Mouse (Mus musculus) lung, postnatal 0 days (tissue): ENCODE results near the gene Zpbp2. TPM values are rescaled to one million over a fixed set of nuclear protein-coding genes. Genes with fewer than 3 reads are reported as not detected.

Source experiments
- ATAC-seq: fragments of 200-750 bp; cut with Nextera tagmentation; 2 replicates; pipeline ENCODE4 v1.8.0; 2017; ENCODE audit warnings: moderate library complexity
- DNase-seq: peaks from one replicate; pipeline ENCODE4 v3.0.0-alpha.2; 2016; ENCODE audit warnings: low spot score
- H3K27ac ChIP-seq: fragments of 300-500 bp; sonication (generic); 2 replicates; pipeline ENCODE4 v1.5.1; 2014; ENCODE audit warnings: antibody characterized with exemption, mild to moderate bottlenecking, low read length, mixed read lengths
- H3K27me3 ChIP-seq: fragments of 300-500 bp; sonication (generic); replicated peaks from 2 replicates; pipeline ENCODE4 v1.6.1; 2014; ENCODE audit warnings: low read length, mixed read lengths; ENCODE audit not compliant: insufficient read depth
- H3K36me3 ChIP-seq: fragments of 300-500 bp; sonication (generic); 2 replicates; pipeline ENCODE4 v1.6.1; 2014; ENCODE audit warnings: low read length, mixed read lengths; ENCODE audit not compliant: insufficient read depth
- H3K4me1 ChIP-seq: fragments of 300-500 bp; sonication (generic); 2 replicates; pipeline ENCODE4 v1.6.1; 2014; ENCODE audit warnings: antibody characterized with exemption, low read depth, low read length, mixed read lengths; ENCODE audit not compliant: insufficient read depth
- H3K4me2 ChIP-seq: fragments of 300-500 bp; sonication (generic); replicated peaks from 2 replicates; pipeline ENCODE4 v1.6.1; 2014; ENCODE audit warnings: low read depth, mild to moderate bottlenecking, low read length, moderate library complexity, mixed read lengths
- H3K4me3 ChIP-seq: fragments of 300-500 bp; sonication (generic); 2 replicates; pipeline ENCODE4 v1.5.1; 2014; ENCODE audit warnings: low read depth, low read length
- H3K9ac ChIP-seq: fragments of 300-500 bp; sonication (generic); replicated peaks from 2 replicates; pipeline ENCODE4 v1.6.1; 2014; ENCODE audit warnings: low read depth, mild to moderate bottlenecking
- H3K9me3 ChIP-seq: fragments of 300-500 bp; sonication (generic); 2 replicates; pipeline ENCODE4 v1.6.1; 2016; ENCODE audit warnings: low read length, mixed read lengths
- CTCF ChIP-seq: IDR thresholded peaks from 2 replicates; pipeline ENCODE4 v1.5.1; 2016; ENCODE audit warnings: antibody characterized with exemption, mild to moderate bottlenecking
- EP300 ChIP-seq: IDR thresholded peaks from 2 replicates; pipeline ENCODE4 v1.6.1; 2016; ENCODE audit warnings: antibody characterized with exemption, mild to moderate bottlenecking, control low read depth
- WGBS: fragments of 180-500 bp; shearing (Covaris S2); extraction: QIAGEN DNeasy Blood & Tissue Kit; methylation state at CpG from one replicate; pipeline ENCODE4 v1.1.7; 2014; 5-methylcytosine and 5-hydroxymethylcytosine counted together
- polyA plus RNA-seq: library from polyadenylated mRNA; unstranded; fragments of >200 nt; fragmentation: Nextera tagmentation; extraction: Ambion mirVana; gene quantifications from 2 replicates; pipeline ENCODE4 v1.2.1, GENCODE M21; 2015

Zpbp2 gene
- polyA plus RNA-seq, 1 experiment from 2014 or later, result 0.10 TPM

- TF ChIP-seq EP300 (no peak), CTCF (no peak)
- H3K27ac ChIP-seq, result peak within 1 kb of the TSS; percentile 92
- peak within 1 kb of the TSS; percentile 83 for H3K4me2 ChIP-seq
- peak within 1 kb of the TSS; percentile 80 for H3K4me3 ChIP-seq
- ATAC-seq (peak; percentile 89), DNase-seq (peak; percentile 99)
- H3K9me3 ChIP-seq, result no peaks in the 10 kb centered on the region
- peaks cover 8% of the 10 kb centered on the region; the same call in 1 of the 2 replicates for H3K4me1 ChIP-seq
- H3K9ac ChIP-seq, result peak within 1 kb of the TSS; percentile 78
- WGBS, result 2% methylated on average over 47 of the region's 49 CpGs
- no peaks in the 10 kb centered on the region for H3K36me3 ChIP-seq
- no peaks in the 10 kb centered on the region for H3K27me3 ChIP-seq
Measured at GRCm38 (mm10) chr11:98586892-98587563, 36.1 kb downstream of the Zpbp2 start, which contains the start of gene Ormdl3. TSS of gene Ormdl3 (minus strand) at chr11:98587368.

- Histone ChIP-seq H3K36me3 (no peaks in the 10 kb centered on the region), H3K4me3 (peak overlapping the region; percentile 80), H3K27ac (peak overlapping the region; percentile 92), H3K9ac (no peak overlapping the region), H3K4me2 (peak overlapping the region; percentile 83), H3K9me3 (no peaks in the 10 kb centered on the region), H3K4me1 (peaks cover 8% of the 10 kb centered on the region; the same call in 1 of the 2 replicates), H3K27me3 (no peaks in the 10 kb centered on the region)
- TF ChIP-seq CTCF (no peak), EP300 (peak; percentile 78)
- DNase-seq (peak; percentile 98), ATAC-seq (peak; percentile 86)
- 4% methylated on average over 20 of the region's 20 CpGs for WGBS
Measured at GRCm38 (mm10) chr11:98587684-98588546, 37.0 kb downstream of the Zpbp2 start.

- Histone ChIP-seq H3K27ac (peak overlapping the region; percentile 92; the same call in 1 of the 2 replicates), H3K27me3 (no peaks in the 10 kb centered on the region), H3K4me2 (peak overlapping the region; percentile 83; the same call in 1 of the 2 replicates), H3K4me1 (peaks cover 8% of the 10 kb centered on the region; the same call in 1 of the 2 replicates), H3K9ac (no peak overlapping the region), H3K9me3 (no peaks in the 10 kb centered on the region), H3K4me3 (no peak overlapping the region), H3K36me3 (no peaks in the 10 kb centered on the region)
- DNase-seq, result peak; percentile 70
- WGBS, result 47% methylated on average over 6 of the region's 6 CpGs
- no peak for ATAC-seq
- no peak for TF ChIP-seq CTCF
- TF ChIP-seq EP300, result no peak
Measured at GRCm38 (mm10) chr11:98588833-98589281, 38.0 kb downstream of the Zpbp2 start.

GRCm38 (mm10) chr11:98589306-98589705 is 38.4 kb downstream of the Zpbp2 start:
- peaks cover 8% of the 10 kb centered on the region; the same call in 1 of the 2 replicates for H3K4me1 ChIP-seq
- H3K27ac ChIP-seq, result no peak overlapping the region
- 71% methylated on average over 8 of the region's 8 CpGs for WGBS
- no peak for DNase-seq
- H3K9me3 ChIP-seq, result no peaks in the 10 kb centered on the region
- H3K9ac ChIP-seq, result no peak overlapping the region
- H3K4me3 ChIP-seq, result no peak overlapping the region
- H3K36me3 ChIP-seq, result no peaks in the 10 kb centered on the region
- TF ChIP-seq EP300 (no peak), CTCF (no peak)
- no peak overlapping the region for H3K4me2 ChIP-seq
- no peak for ATAC-seq
- H3K27me3 ChIP-seq, result no peaks in the 10 kb centered on the region

GRCm38 (mm10) chr11:98590548-98591445 is 39.9 kb downstream of the Zpbp2 start:
- no peaks in the 10 kb centered on the region for H3K9me3 ChIP-seq
- WGBS, result 68% methylated on average over 19 of the region's 19 CpGs
- H3K4me1 ChIP-seq, result peaks cover 8% of the 10 kb centered on the region; the same call in 1 of the 2 replicates
- TF ChIP-seq EP300 (no peak), CTCF (no peak)
- no peaks in the 10 kb centered on the region for H3K36me3 ChIP-seq
- DNase-seq (no peak), ATAC-seq (no peak)
- no peak overlapping the region for H3K27ac ChIP-seq
- H3K9ac ChIP-seq, result no peak overlapping the region
- H3K4me2 ChIP-seq, result no peak overlapping the region
- H3K27me3 ChIP-seq, result no peaks in the 10 kb centered on the region
- no peak overlapping the region for H3K4me3 ChIP-seq
